Mouse (Mus musculus) hindbrain, postnatal 0 days (tissue): Measurements from ENCODE around the gene Pdyn. TPM values are rescaled to one million over a fixed set of nuclear protein-coding genes. Genes with fewer than 3 reads are reported as not detected.
A peak's percentile ranks its signal among the peaks of the same experiment; 100 is the strongest.

ENCODE experiments used
- ATAC-seq: fragments of 200-750 bp; cut with Nextera tagmentation; 2 replicates; pipeline ENCODE4 v1.8.0; 2017; ENCODE audit warnings: mild to moderate bottlenecking, moderate TSS enrichment, moderate library complexity
- DNase-seq: peaks from one replicate; pipeline ENCODE4 v3.0.0-alpha.2; 2015; ENCODE audit warnings: low spot score
- H3K27ac ChIP-seq: fragments of 300-500 bp; sonication (generic); 2 replicates; pipeline ENCODE4 v1.5.1; 2014; ENCODE audit warnings: mild to moderate bottlenecking
- H3K27me3 ChIP-seq: fragments of 300-500 bp; sonication (generic); 2 replicates; pipeline ENCODE4 v1.6.1; 2014; ENCODE audit warnings: low read length, mixed read lengths; ENCODE audit not compliant: insufficient read depth
- H3K36me3 ChIP-seq: fragments of 300-500 bp; sonication (generic); 2 replicates; pipeline ENCODE4 v1.6.1; 2014; ENCODE audit warnings: low read length, mixed read lengths; ENCODE audit not compliant: insufficient read depth
- H3K4me1 ChIP-seq: fragments of 300-500 bp; sonication (generic); 2 replicates; pipeline ENCODE4 v1.6.1; 2014; ENCODE audit warnings: antibody characterized with exemption, low read length, mixed read lengths; ENCODE audit not compliant: insufficient read depth
- H3K4me2 ChIP-seq: fragments of 300-500 bp; sonication (generic); 2 replicates; pipeline ENCODE4 v1.6.1; 2014; ENCODE audit warnings: low read depth, mild to moderate bottlenecking, low read length, moderate library complexity, mixed read lengths
- H3K4me3 ChIP-seq: fragments of 300-500 bp; sonication (generic); 2 replicates; pipeline ENCODE4 v1.5.1; 2014; ENCODE audit warnings: low read length
- H3K9ac ChIP-seq: fragments of 300-500 bp; sonication (generic); replicated peaks from 2 replicates; pipeline ENCODE4 v1.6.1; 2014; ENCODE audit warnings: mild to moderate bottlenecking, low read length, moderate library complexity, mixed read lengths
- H3K9me3 ChIP-seq: fragments of 300-500 bp; sonication (generic); 2 replicates; pipeline ENCODE4 v1.6.1; 2016; ENCODE audit warnings: low read length, mixed read lengths
- CTCF ChIP-seq: IDR thresholded peaks from 2 replicates; pipeline ENCODE4 v1.5.1; 2016; ENCODE audit warnings: antibody characterized with exemption, control low read depth, low read depth
- WGBS: fragments of 180-500 bp; shearing (Covaris S2); extraction: QIAGEN DNeasy Blood & Tissue Kit; methylation state at CpG from one replicate; pipeline ENCODE4 v1.1.7; 2014; 5-methylcytosine and 5-hydroxymethylcytosine counted together
- polyA plus RNA-seq: library from polyadenylated mRNA; unstranded; fragments of >200 nt; fragmentation: Nextera tagmentation; extraction: Ambion mirVana; gene quantifications from 2 replicates; pipeline ENCODE4 v1.2.1, GENCODE M21; 2015
- total RNA-seq: library from RNA; depleted of rRNA; stranded (reverse); fragments of >200 nt; gene quantifications from 2 replicates; pipeline ENCODE4 v1.2.3, GENCODE M21; 2014

Gene Pdyn
- total and polyA plus RNA-seq, 2 experiments from 2014 or later = 6.8 to 16.8 TPM

GRCm38 (mm10) chr2:129680236-129680635 lies 19.4 kb downstream of the Pdyn start:
- no peak overlapping the region for H3K4me2 ChIP-seq
- no peaks in the 10 kb centered on the region for H3K9me3 ChIP-seq
- H3K27me3 ChIP-seq = no peaks in the 10 kb centered on the region
- H3K27ac ChIP-seq = no peak overlapping the region
- no peak for ATAC-seq
- no peak overlapping the region for H3K4me3 ChIP-seq
- DNase-seq = no peak
- 93% methylated on average over 3 of the region's 3 CpGs for WGBS
- no peaks in the 10 kb centered on the region; the same call in 1 of the 2 replicates for H3K4me1 ChIP-seq
- H3K9ac ChIP-seq = no peak overlapping the region
- no peaks in the 10 kb centered on the region for H3K36me3 ChIP-seq
- no peak for TF ChIP-seq CTCF

- Histone ChIP-seq H3K27ac (no peak overlapping the region), H3K4me2 (no peak overlapping the region), H3K9me3 (no peaks in the 10 kb centered on the region), H3K27me3 (no peaks in the 10 kb centered on the region), H3K9ac (no peak overlapping the region), H3K4me3 (no peak overlapping the region), H3K36me3 (no peaks in the 10 kb centered on the region), H3K4me1 (no peaks in the 10 kb centered on the region; the same call in 1 of the 2 replicates)
- no peak for TF ChIP-seq CTCF
- 74% methylated on average over 5 of the region's 5 CpGs for WGBS
- ATAC-seq = no peak
- DNase-seq = no peak
Observed at GRCm38 (mm10) chr2:129679066-129679465, 20.6 kb downstream of the Pdyn start.

GRCm38 (mm10) chr2:129677664-129678063 lies 22.0 kb downstream of the Pdyn start:
- no peak for TF ChIP-seq CTCF
- H3K4me3 ChIP-seq = no peak overlapping the region
- no peaks in the 10 kb centered on the region for H3K36me3 ChIP-seq
- no peak overlapping the region for H3K27ac ChIP-seq
- peak; percentile 42 for DNase-seq
- no peaks in the 10 kb centered on the region for H3K9me3 ChIP-seq
- no peak overlapping the region for H3K4me2 ChIP-seq
- H3K4me1 ChIP-seq = no peaks in the 10 kb centered on the region; the same call in 1 of the 2 replicates
- H3K9ac ChIP-seq = no peak overlapping the region
- 24% methylated on average over 2 of the region's 2 CpGs for WGBS
- no peaks in the 10 kb centered on the region for H3K27me3 ChIP-seq
- ATAC-seq = peak; percentile 48

- WGBS = 22% methylated on average over 13 of the region's 13 CpGs
- ATAC-seq (peak; percentile 74), DNase-seq (peak; percentile 83)
- Histone ChIP-seq H3K9me3 (no peaks in the 10 kb centered on the region), H3K4me3 (no peak overlapping the region), H3K4me1 (no peaks in the 10 kb centered on the region; the same call in 1 of the 2 replicates), H3K4me2 (no peak overlapping the region), H3K36me3 (no peaks in the 10 kb centered on the region), H3K9ac (no peak overlapping the region), H3K27me3 (no peaks in the 10 kb centered on the region), H3K27ac (no peak overlapping the region)
- peak; percentile 96 for TF ChIP-seq CTCF
Observed at GRCm38 (mm10) chr2:129674935-129675634, 24.6 kb downstream of the Pdyn start.

- Histone ChIP-seq H3K4me1 (no peaks in the 10 kb centered on the region), H3K9me3 (no peaks in the 10 kb centered on the region), H3K27ac (no peak overlapping the region), H3K27me3 (no peaks in the 10 kb centered on the region), H3K4me3 (no peak overlapping the region), H3K9ac (no peak overlapping the region), H3K4me2 (no peak overlapping the region), H3K36me3 (no peaks in the 10 kb centered on the region)
- 77% methylated on average over 4 of the region's 4 CpGs for WGBS
- ATAC-seq = no peak
- DNase-seq = no peak
- TF ChIP-seq CTCF = no peak
Observed at GRCm38 (mm10) chr2:129671911-129672310, 27.7 kb downstream of the Pdyn start.

GRCm38 (mm10) chr2:129662484-129662883 lies 37.2 kb downstream of the Pdyn start:
- Histone ChIP-seq H3K4me1 (no peaks in the 10 kb centered on the region), H3K36me3 (no peaks in the 10 kb centered on the region), H3K27me3 (no peaks in the 10 kb centered on the region), H3K27ac (no peak overlapping the region), H3K4me2 (no peak overlapping the region), H3K4me3 (no peak overlapping the region), H3K9me3 (no peaks in the 10 kb centered on the region), H3K9ac (no peak overlapping the region)
- no peak for TF ChIP-seq CTCF
- DNase-seq (no peak), ATAC-seq (no peak)
- 66% methylated on average over 4 of the region's 4 CpGs for WGBS

- ATAC-seq = no peak
- WGBS = 71% methylated on average over 6 of the region's 6 CpGs
- H3K4me1 ChIP-seq = no peaks in the 10 kb centered on the region
- DNase-seq = peak; percentile 13
- H3K9ac ChIP-seq = no peak overlapping the region
- no peaks in the 10 kb centered on the region for H3K27me3 ChIP-seq
- H3K4me2 ChIP-seq = no peak overlapping the region
- H3K27ac ChIP-seq = no peak overlapping the region
- H3K4me3 ChIP-seq = no peak overlapping the region
- no peaks in the 10 kb centered on the region for H3K9me3 ChIP-seq
- no peaks in the 10 kb centered on the region for H3K36me3 ChIP-seq
- TF ChIP-seq CTCF = peak; percentile 29; the same call in 1 of the 2 replicates
Observed at GRCm38 (mm10) chr2:129660020-129660419, 39.6 kb downstream of the Pdyn start.
